Mouse (Mus musculus): ENCODE measurements around the gene Thada. TPM values are rescaled to one million over a fixed set of nuclear protein-coding genes. Genes with fewer than 3 reads are reported as not detected.

Thada gene
- polyA plus RNA-seq, 1 experiment from 2014 or later = 13.8 TPM

- Histone ChIP-seq H3K9me3 (ENCODE audit: control insufficient read depth, low read length) (no peaks in the 10 kb centered on the region), H3K36me3 (ENCODE audit: control insufficient read depth, insufficient read depth, low read length) (no peaks in the 10 kb centered on the region), H3K4me2 (ENCODE audit: low read depth, low read length, severe bottlenecking) (no peak overlapping the region), H3K27me3 (ENCODE audit: control insufficient read depth, insufficient read depth, low read length) (peaks cover 3% of the 10 kb centered on the region; the same call in 1 of the 2 replicates), H3K4me1 (replicated peaks; ENCODE audit: control insufficient read depth, insufficient read depth, low read length) (peaks cover 4% of the 10 kb centered on the region; the same call in 1 of the 2 replicates), H3K9ac (ENCODE audit: low read length) (no peak overlapping the region), H3K27ac (ENCODE audit: low read depth, low read length) (no peak overlapping the region), H3K4me3 (ENCODE audit: low read depth, low read length) (no peak overlapping the region)
- 76% methylated on average over 8 of the region's 8 CpGs for WGBS
- DNase-seq (ENCODE audit: low spot score) (no peak), ATAC-seq (replicated peaks; ENCODE audit: low FRiP score) (no peak)
Observed at GRCm38 (mm10) chr17:84155516-84156226, 310.3 kb downstream of the Thada start.

- no peak for DNase-seq (ENCODE audit: low spot score)
- no peak for ATAC-seq (replicated peaks; ENCODE audit: low FRiP score)
- Histone ChIP-seq H3K9me3 (ENCODE audit: control insufficient read depth, low read length) (no peaks in the 10 kb centered on the region), H3K36me3 (ENCODE audit: control insufficient read depth, insufficient read depth, low read length) (no peaks in the 10 kb centered on the region), H3K27ac (ENCODE audit: low read depth, low read length) (no peak overlapping the region), H3K4me2 (ENCODE audit: low read depth, low read length, severe bottlenecking) (no peak overlapping the region), H3K9ac (ENCODE audit: low read length) (no peak overlapping the region), H3K4me3 (ENCODE audit: low read depth, low read length) (no peak overlapping the region), H3K27me3 (ENCODE audit: control insufficient read depth, insufficient read depth, low read length) (peaks cover 3% of the 10 kb centered on the region; the same call in 1 of the 2 replicates), H3K4me1 (replicated peaks; ENCODE audit: control insufficient read depth, insufficient read depth, low read length) (peaks cover 5% of the 10 kb centered on the region; the same call in 1 of the 2 replicates)
- WGBS = 92% methylated on average over 6 of the region's 6 CpGs
Observed at GRCm38 (mm10) chr17:84155029-84155338, 311.0 kb downstream of the Thada start.

- DNase-seq (ENCODE audit: low spot score) = no peak
- Histone ChIP-seq H3K4me2 (ENCODE audit: low read depth, low read length, severe bottlenecking) (no peak overlapping the region), H3K4me1 (replicated peaks; ENCODE audit: control insufficient read depth, insufficient read depth, low read length) (peaks cover 10% of the 10 kb centered on the region), H3K36me3 (ENCODE audit: control insufficient read depth, insufficient read depth, low read length) (no peaks in the 10 kb centered on the region), H3K27ac (ENCODE audit: low read depth, low read length) (no peak overlapping the region), H3K9me3 (ENCODE audit: control insufficient read depth, low read length) (no peaks in the 10 kb centered on the region), H3K4me3 (ENCODE audit: low read depth, low read length) (no peak overlapping the region), H3K27me3 (ENCODE audit: control insufficient read depth, insufficient read depth, low read length) (peaks cover 3% of the 10 kb centered on the region; the same call in 1 of the 2 replicates), H3K9ac (ENCODE audit: low read length) (no peak overlapping the region)
- WGBS = 86% methylated on average over 11 of the region's 11 CpGs
- 0 out of 2 replicates have a peak, but pooled peaks have one; percentile 11 for ATAC-seq (replicated peaks; ENCODE audit: low FRiP score)
Observed at GRCm38 (mm10) chr17:84154302-84155028, 311.5 kb downstream of the Thada start.

GRCm38 (mm10) chr17:84152976-84153786 lies 312.8 kb downstream of the Thada start:
- Histone ChIP-seq H3K4me1 (replicated peaks; ENCODE audit: control insufficient read depth, insufficient read depth, low read length) (peaks cover 16% of the 10 kb centered on the region), H3K27ac (ENCODE audit: low read depth, low read length) (no peak overlapping the region), H3K9ac (ENCODE audit: low read length) (no peak overlapping the region), H3K4me2 (ENCODE audit: low read depth, low read length, severe bottlenecking) (no peak overlapping the region), H3K4me3 (ENCODE audit: low read depth, low read length) (no peak overlapping the region), H3K36me3 (ENCODE audit: control insufficient read depth, insufficient read depth, low read length) (no peaks in the 10 kb centered on the region), H3K9me3 (ENCODE audit: control insufficient read depth, low read length) (no peaks in the 10 kb centered on the region), H3K27me3 (ENCODE audit: control insufficient read depth, insufficient read depth, low read length) (peaks cover 3% of the 10 kb centered on the region; the same call in 1 of the 2 replicates)
- ATAC-seq (replicated peaks; ENCODE audit: low FRiP score) (no peak), DNase-seq (ENCODE audit: low spot score) (no peak)
- 85% methylated on average over 12 of the region's 12 CpGs for WGBS

- H3K4me1 ChIP-seq (replicated peaks; ENCODE audit: control insufficient read depth, insufficient read depth, low read length) = peaks cover 12% of the 10 kb centered on the region
Observed at GRCm38 (mm10) chr17:84152206-84152975, 313.6 kb downstream of the Thada start.

GRCm38 (mm10) chr17:84151306-84151705 lies 314.7 kb downstream of the Thada start:
- H3K4me1 ChIP-seq (replicated peaks; ENCODE audit: control insufficient read depth, insufficient read depth, low read length) = peaks cover 20% of the 10 kb centered on the region

More at GRCm38 (mm10) chr17:84152206-84152975, 313.6 kb downstream of the Thada start:
- Histone ChIP-seq H3K9ac (ENCODE audit: low read length) (no peak overlapping the region), H3K9me3 (ENCODE audit: control insufficient read depth, low read length) (no peaks in the 10 kb centered on the region), H3K36me3 (ENCODE audit: control insufficient read depth, insufficient read depth, low read length) (no peaks in the 10 kb centered on the region), H3K4me3 (ENCODE audit: low read depth, low read length) (no peak overlapping the region), H3K4me2 (ENCODE audit: low read depth, low read length, severe bottlenecking) (no peak overlapping the region), H3K27me3 (ENCODE audit: control insufficient read depth, insufficient read depth, low read length) (no peaks in the 10 kb centered on the region), H3K27ac (ENCODE audit: low read depth, low read length) (no peak overlapping the region)
- DNase-seq (ENCODE audit: low spot score) (no peak), ATAC-seq (replicated peaks; ENCODE audit: low FRiP score) (no peak)
- 37% methylated on average over 6 of the region's 6 CpGs for WGBS

GRCm38 (mm10) chr17:84150291-84150690 lies 315.7 kb downstream of the Thada start:
- Histone ChIP-seq H3K4me2 (ENCODE audit: low read depth, low read length, severe bottlenecking) (no peak overlapping the region), H3K9ac (ENCODE audit: low read length) (no peak overlapping the region; the same call in 1 of the 2 replicates), H3K9me3 (ENCODE audit: control insufficient read depth, low read length) (no peaks in the 10 kb centered on the region), H3K27me3 (ENCODE audit: control insufficient read depth, insufficient read depth, low read length) (no peaks in the 10 kb centered on the region; the same call in 1 of the 2 replicates), H3K4me3 (ENCODE audit: low read depth, low read length) (no peak overlapping the region), H3K36me3 (ENCODE audit: control insufficient read depth, insufficient read depth, low read length) (no peaks in the 10 kb centered on the region), H3K4me1 (replicated peaks; ENCODE audit: control insufficient read depth, insufficient read depth, low read length) (peaks cover 24% of the 10 kb centered on the region), H3K27ac (ENCODE audit: low read depth, low read length) (no peak overlapping the region)
- no peak for DNase-seq (ENCODE audit: low spot score)
- no peak for ATAC-seq (replicated peaks; ENCODE audit: low FRiP score)
- 28% methylated on average over 8 of the region's 8 CpGs for WGBS

More at GRCm38 (mm10) chr17:84151306-84151705, 314.7 kb downstream of the Thada start:
- H3K9ac ChIP-seq (ENCODE audit: low read length) = no peak overlapping the region
- no peaks in the 10 kb centered on the region for H3K9me3 ChIP-seq (ENCODE audit: control insufficient read depth, low read length)
- 76% methylated on average over 6 of the region's 6 CpGs for WGBS
- ATAC-seq (replicated peaks; ENCODE audit: low FRiP score) (no peak), DNase-seq (ENCODE audit: low spot score) (no peak)
- no peak overlapping the region for H3K4me3 ChIP-seq (ENCODE audit: low read depth, low read length)
- H3K36me3 ChIP-seq (ENCODE audit: control insufficient read depth, insufficient read depth, low read length) = no peaks in the 10 kb centered on the region
- no peak overlapping the region for H3K27ac ChIP-seq (ENCODE audit: low read depth, low read length)
- no peak overlapping the region for H3K4me2 ChIP-seq (ENCODE audit: low read depth, low read length, severe bottlenecking)
- H3K27me3 ChIP-seq (ENCODE audit: control insufficient read depth, insufficient read depth, low read length) = no peaks in the 10 kb centered on the region

- Histone ChIP-seq H3K4me2 (ENCODE audit: low read depth, low read length, severe bottlenecking) (no peak overlapping the region), H3K27ac (ENCODE audit: low read depth, low read length) (no peak overlapping the region), H3K27me3 (ENCODE audit: control insufficient read depth, insufficient read depth, low read length) (no peaks in the 10 kb centered on the region; the same call in 1 of the 2 replicates), H3K36me3 (ENCODE audit: control insufficient read depth, insufficient read depth, low read length) (no peaks in the 10 kb centered on the region), H3K4me3 (ENCODE audit: low read depth, low read length) (no peak overlapping the region), H3K9ac (ENCODE audit: low read length) (no peak overlapping the region), H3K9me3 (ENCODE audit: control insufficient read depth, low read length) (no peaks in the 10 kb centered on the region), H3K4me1 (replicated peaks; ENCODE audit: control insufficient read depth, insufficient read depth, low read length) (peaks cover 24% of the 10 kb centered on the region)
- ATAC-seq (replicated peaks; ENCODE audit: low FRiP score) = no peak
- 29% methylated on average over 5 of the region's 5 CpGs for WGBS
- no peak for DNase-seq (ENCODE audit: low spot score)
Observed at GRCm38 (mm10) chr17:84149566-84149965, 316.4 kb downstream of the Thada start.
